Mouse (Mus musculus): Measurements from ENCODE around the gene Nsmce1. TPM values are rescaled to one million over a fixed set of nuclear protein-coding genes. Genes with fewer than 3 reads are reported as not detected.

Gene Nsmce1
- polyA plus RNA-seq, 1 experiment from 2014 or later = 103 TPM

Other genes with a start within 250 kb of the Nsmce1 start
- 8.2 and 8.7 TPM in 2 replicates for gene Kdm8, start 46.9 kb downstream of the Nsmce1 start, polyA plus RNA-seq (2015; fragmentation: Nextera tagmentation; extraction: Ambion mirVana)
- 12.3 and 13.8 TPM in 2 replicates for gene Il4ra, start 60.5 kb upstream of the Nsmce1 start, polyA plus RNA-seq (2015; fragmentation: Nextera tagmentation; extraction: Ambion mirVana)
- gene Il21r, start 111.8 kb upstream of the Nsmce1 start, polyA plus RNA-seq (2015; fragmentation: Nextera tagmentation; extraction: Ambion mirVana) = 0.45 and 0.70 TPM in 2 replicates
- 24.0 and 24.4 TPM in 2 replicates for gene Gtf3c1, start 216.2 kb upstream of the Nsmce1 start, polyA plus RNA-seq (2015; fragmentation: Nextera tagmentation; extraction: Ambion mirVana)
- gene D430042O09Rik, start 216.3 kb upstream of the Nsmce1 start, polyA plus RNA-seq (2015; fragmentation: Nextera tagmentation; extraction: Ambion mirVana) = 8.2 and 8.5 TPM in 2 replicates